Mouse (Mus musculus) gastrocnemius, adult 8-10 months (tissue): Measurements from ENCODE around the gene Lgals9. TPM values are rescaled to one million over a fixed set of nuclear protein-coding genes. Genes with fewer than 3 reads are reported as not detected.

Experiments
- DNase-seq, 2 experiments: peaks; one replicate each; pipeline ENCODE4 v3.0.0; 2022; ENCODE audit warnings: low spot score in 2 of 2
- total RNA-seq, 4 experiments: library from RNA; stranded (reverse); gene quantifications; 2 replicates each; pipeline ENCODE4 v1.2.4; 2022

Gene Lgals9
- total RNA-seq, 4 experiments from 2014 or later = 3.2 to 6.8 (median 5.2) TPM

GRCm38 (mm10) chr11:78976731-78977510 is 7.8 kb downstream of the Lgals9 start:
- DNase-seq = no peak

GRCm38 (mm10) chr11:78973381-78974150 is 11.2 kb downstream of the Lgals9 start:
- DNase-seq = peak in 1 of 2 experiments; percentile 42

GRCm38 (mm10) chr11:78972811-78973351 is 11.9 kb downstream of the Lgals9 start:
- DNase-seq = no peak

GRCm38 (mm10) chr11:78972328-78972727 is 12.4 kb downstream of the Lgals9 start:
- no peak for DNase-seq

- no peak for DNase-seq
Measured at GRCm38 (mm10) chr11:78971746-78972145, 13.0 kb downstream of the Lgals9 start.

GRCm38 (mm10) chr11:78971096-78971495 is 13.7 kb downstream of the Lgals9 start:
- no peak for DNase-seq

DNA sequence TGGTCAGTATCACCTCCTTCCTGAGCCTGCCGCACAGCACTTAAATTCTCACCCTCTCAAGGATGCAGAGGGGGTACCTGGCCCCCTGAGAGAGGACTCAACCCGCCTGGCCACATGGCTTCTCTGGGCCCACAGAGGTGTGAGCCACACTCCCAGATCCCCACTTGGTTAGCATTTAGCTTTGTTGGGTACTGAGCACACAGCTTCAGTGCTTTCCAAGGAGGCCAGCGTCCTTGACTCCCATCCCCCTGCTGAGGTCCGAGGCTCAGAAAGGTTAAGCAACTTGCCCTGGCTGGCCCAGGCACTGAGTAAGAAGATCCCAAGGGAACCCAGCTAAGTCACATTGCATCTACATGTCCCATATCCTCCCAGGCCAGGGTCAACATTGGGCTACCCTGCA is 16.6 kb downstream of the Lgals9 start:
- no peak for DNase-seq

GRCm38 (mm10) chr11:78967371-78967770 is 17.4 kb downstream of the Lgals9 start:
- DNase-seq = no peak

DNA sequence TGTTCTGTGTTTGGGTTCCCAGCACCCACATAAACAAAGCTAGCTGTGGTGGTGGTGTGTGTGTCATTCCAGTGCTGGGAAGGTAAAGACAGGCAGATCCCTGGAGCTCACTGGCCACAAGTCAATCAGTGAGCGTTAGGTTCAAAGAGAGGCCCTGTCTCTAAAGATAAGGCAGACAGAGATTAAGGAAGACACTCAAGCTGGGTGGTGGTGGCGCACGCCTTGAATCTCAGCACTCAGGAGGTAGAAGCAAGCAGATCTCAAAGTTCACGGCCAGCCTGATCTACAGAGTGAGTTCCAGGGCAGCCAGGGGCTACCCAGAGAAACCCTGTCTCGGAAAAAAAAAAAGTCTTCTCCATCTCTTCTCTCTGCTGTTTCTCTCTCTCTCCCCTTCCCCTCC is 23.5 kb downstream of the Lgals9 start:
- no peak for DNase-seq

- DNase-seq = no peak
Measured at GRCm38 (mm10) chr11:78959841-78960520, 24.8 kb downstream of the Lgals9 start.

GRCm38 (mm10) chr11:78959367-78959766 is 25.4 kb downstream of the Lgals9 start:
- DNase-seq = no peak

DNA sequence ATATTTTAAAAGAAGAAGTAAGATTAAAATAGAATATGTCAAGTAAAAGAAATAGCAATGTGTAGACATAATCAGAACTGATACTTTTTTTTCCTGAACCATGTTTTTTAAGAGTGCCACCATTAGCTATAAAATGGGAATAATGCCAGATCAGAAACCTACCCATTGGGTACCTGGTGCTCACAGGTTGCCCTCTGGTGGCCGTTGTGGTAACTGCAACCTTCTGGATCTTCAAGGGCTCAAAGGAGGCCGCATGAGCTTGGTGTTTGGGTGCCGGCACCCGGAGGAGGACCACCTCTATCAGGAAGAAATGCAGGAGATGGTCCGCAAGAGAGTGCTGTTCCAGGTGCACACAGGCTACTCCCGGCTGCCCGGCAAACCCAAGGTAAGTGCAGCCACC is 28.5 kb downstream of the Lgals9 start:
- DNase-seq = peak; percentile 47 to 64

- DNase-seq = no peak
Measured at GRCm38 (mm10) chr11:78952467-78952866, 32.3 kb downstream of the Lgals9 start.

- DNase-seq = peak in 1 of 2 experiments; percentile 13
Measured at GRCm38 (mm10) chr11:78950365-78950764, 34.4 kb downstream of the Lgals9 start.

GRCm38 (mm10) chr11:78943083-78943482 is 41.7 kb downstream of the Lgals9 start:
- DNase-seq = no peak

- DNase-seq = no peak
Measured at GRCm38 (mm10) chr11:78935178-78935577, 49.6 kb downstream of the Lgals9 start.

GRCm38 (mm10) chr11:78934727-78935126 is 50.0 kb downstream of the Lgals9 start:
- DNase-seq = no peak

DNA sequence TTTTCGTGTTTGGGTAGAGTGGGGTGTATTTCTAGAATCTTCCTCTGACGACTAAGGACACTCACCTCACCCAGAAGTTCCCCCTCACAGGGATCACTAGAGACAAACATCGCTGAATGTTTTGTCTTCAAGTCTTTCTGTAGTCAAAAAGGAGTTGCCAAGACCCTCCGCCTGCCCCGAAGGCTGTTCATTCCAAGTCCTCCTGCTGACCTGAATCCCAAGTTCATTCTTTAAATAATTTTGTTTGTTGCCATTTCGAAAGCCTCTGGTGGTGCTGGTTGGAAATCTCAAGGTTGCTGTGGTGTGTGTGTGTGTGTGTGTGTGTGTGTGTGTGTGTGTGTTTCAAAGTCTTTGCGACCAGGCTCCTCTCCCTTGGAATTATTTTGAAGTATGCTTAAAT is 50.4 kb downstream of the Lgals9 start:
- DNase-seq = no peak

DNA sequence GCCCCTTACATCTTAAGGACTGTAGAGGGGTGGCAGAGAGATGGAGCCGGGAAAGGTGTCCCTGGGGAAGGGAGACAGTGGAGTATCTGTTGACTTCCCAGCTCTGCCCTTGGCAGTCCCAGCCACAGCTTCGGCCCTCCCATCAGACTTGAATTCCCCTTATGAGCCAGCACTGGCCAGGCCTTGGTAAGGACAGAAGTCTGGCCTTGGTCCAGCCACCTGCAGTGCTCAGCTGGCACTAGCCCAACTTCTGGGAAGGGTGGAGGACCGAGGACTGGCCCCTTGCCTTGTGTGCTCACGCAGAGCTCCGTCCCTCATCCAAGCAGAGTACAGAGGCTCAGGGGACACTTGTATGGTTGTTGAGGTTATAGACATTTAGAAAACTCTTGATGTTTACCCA is 55.4 kb downstream of the Lgals9 start:
- peak; percentile 45 to 47 for DNase-seq

- DNase-seq = no peak
Measured at GRCm38 (mm10) chr11:78924916-78925315, 59.8 kb downstream of the Lgals9 start.

GRCm38 (mm10) chr11:78924111-78924510 is 60.6 kb downstream of the Lgals9 start:
- DNase-seq = no peak
